10 mouse cellular contexts compared by ENCODE assay signal in genomic region chr15:86109650-86110211, GRCm38 (mm10). TPM values are rescaled to one million over a fixed set of nuclear protein-coding genes. Genes with fewer than 3 reads are reported as not detected.
DNase-seq lines count a peak whose midpoint lies in the region; ATAC-seq and TF ChIP-seq lines count a peak whose summit lies in the region.
"Had no signal": no experiment of that assay in that cellular context is flagged by ENCODE, and none has a peak within 500 bp of the region (broad histone marks: within the 10 kb centered on the region; RNA-seq: fewer than 3 reads in every experiment).

No protein-coding gene starts in this region.

- H3K36me3 ChIP-seq in hindbrain, postnatal 0 days (ENCODE audit: insufficient read depth, low read length): no peaks in the 10 kb centered on the region
- H3K36me3 ChIP-seq in hindbrain, embryonic 16.5 days (ENCODE audit: control insufficient read depth, insufficient read depth, low read length): peaks cover 3% of the 10 kb centered on the region; the same call in 1 of the 2 replicates
- no peaks in the 10 kb centered on the region for H3K36me3 ChIP-seq in intestine, embryonic 16.5 days (ENCODE audit: control insufficient read depth, insufficient read depth, low read length)
- peaks cover 2% of the 10 kb centered on the region; the same call in 1 of the 2 replicates for H3K36me3 ChIP-seq in hindbrain, embryonic 13.5 days

- no peak for DNase-seq in hindbrain, postnatal 0 days (ENCODE audit: low spot score)
- DNase-seq in cerebellum, adult 18-20 months: peak; percentile 67
- peak; percentile 50 to 76 for DNase-seq in frontal cortex, adult 2 months (ENCODE audit: extremely low spot score in 1 of 2, low spot score in 1 of 2)
- peak; percentile 71 to 84 for DNase-seq in left cerebral cortex, postnatal 25 days (ENCODE audit: low spot score in 2 of 2)
- no peak for DNase-seq in lung, postnatal 25 days (ENCODE audit: low spot score)
- DNase-seq: lung, postnatal 36 days had no signal

- H3K9me3 ChIP-seq in hindbrain, postnatal 0 days (ENCODE audit: low read length): no peaks in the 10 kb centered on the region
- no peaks in the 10 kb centered on the region for H3K9me3 ChIP-seq in hindbrain, embryonic 16.5 days (ENCODE audit: control insufficient read depth, low read length)
- H3K9me3 ChIP-seq in intestine, embryonic 16.5 days (ENCODE audit: control insufficient read depth, low read length): no peaks in the 10 kb centered on the region
- H3K9me3 ChIP-seq in hindbrain, embryonic 13.5 days: no peaks in the 10 kb centered on the region
- H3K9me3 ChIP-seq: G1E had no signal

- H3K27me3 ChIP-seq in hindbrain, postnatal 0 days (ENCODE audit: insufficient read depth, low read length): no peaks in the 10 kb centered on the region
- H3K27me3 ChIP-seq in hindbrain, embryonic 16.5 days (replicated peaks; ENCODE audit: control insufficient read depth, insufficient read depth, low read length): no peaks in the 10 kb centered on the region
- no peaks in the 10 kb centered on the region for H3K27me3 ChIP-seq in intestine, embryonic 16.5 days (replicated peaks; ENCODE audit: control insufficient read depth, insufficient read depth, low read length)
- no peaks in the 10 kb centered on the region for H3K27me3 ChIP-seq in hindbrain, embryonic 13.5 days

- no peak overlapping the region for H3K9ac ChIP-seq in hindbrain, postnatal 0 days (replicated peaks; ENCODE audit: low read length)
- no peak overlapping the region for H3K9ac ChIP-seq in hindbrain, embryonic 16.5 days (ENCODE audit: low read depth, low read length)
- H3K9ac ChIP-seq in intestine, embryonic 16.5 days (ENCODE audit: low read depth, low read length): no peak overlapping the region
- H3K9ac ChIP-seq in hindbrain, embryonic 13.5 days: no peak overlapping the region; the same call in 1 of the 2 replicates

- peak overlapping the region; percentile 52 for H3K27ac ChIP-seq in hindbrain, postnatal 0 days
- H3K27ac ChIP-seq in hindbrain, embryonic 16.5 days (ENCODE audit: low read depth, low read length): no peak overlapping the region
- H3K27ac ChIP-seq in intestine, embryonic 16.5 days (ENCODE audit: low read length): no peak overlapping the region
- no peak overlapping the region for H3K27ac ChIP-seq in hindbrain, embryonic 13.5 days

- peaks cover 36% of the 10 kb centered on the region for H3K4me1 ChIP-seq in hindbrain, postnatal 0 days (ENCODE audit: insufficient read depth, low read length)
- H3K4me1 ChIP-seq in hindbrain, embryonic 16.5 days (ENCODE audit: control insufficient read depth, insufficient read depth, low read depth, low read length): peaks cover 30% of the 10 kb centered on the region
- H3K4me1 ChIP-seq in intestine, embryonic 16.5 days (ENCODE audit: control insufficient read depth, insufficient read depth, low read length): peaks cover 16% of the 10 kb centered on the region
- peaks cover 73% of the 10 kb centered on the region for H3K4me1 ChIP-seq in hindbrain, embryonic 13.5 days (replicated peaks)

- no peak for TF ChIP-seq CTCF in hindbrain, postnatal 0 days (IDR thresholded peaks at IDR 0.05; ENCODE audit: low read depth)

- intact Hi-C loops in left cerebral cortex, postnatal 25 days (cut with DNase I): loop anchor here (2.0 kb wide), 1 partner anchor 43 kb away; no protein-coding TSS in a partner anchor

- ATAC-seq in hindbrain, postnatal 0 days: no peak
- ATAC-seq in hindbrain, embryonic 16.5 days: no peak
- no peak for ATAC-seq in intestine, embryonic 16.5 days
- no peak for ATAC-seq in hindbrain, embryonic 13.5 days (ENCODE audit: low FRiP score)

- no peak overlapping the region for H3K4me3 ChIP-seq in hindbrain, postnatal 0 days (ENCODE audit: low read length)
- H3K4me3 ChIP-seq in hindbrain, embryonic 16.5 days (ENCODE audit: low read length): no peak overlapping the region
- no peak overlapping the region for H3K4me3 ChIP-seq in intestine, embryonic 16.5 days (ENCODE audit: low read length)
- no peak overlapping the region for H3K4me3 ChIP-seq in hindbrain, embryonic 13.5 days

- WGBS in hindbrain, postnatal 0 days: 61% methylated on average over 8 of the region's 8 CpGs
- 72% methylated on average over 8 of the region's 8 CpGs for WGBS in hindbrain, embryonic 16.5 days
- 77% methylated on average over 8 of the region's 8 CpGs for WGBS in intestine, embryonic 16.5 days
- WGBS in hindbrain, embryonic 13.5 days: 78% methylated on average over 8 of the region's 8 CpGs

- H3K4me2 ChIP-seq in hindbrain, postnatal 0 days (ENCODE audit: low read depth, low read length): no peak overlapping the region
- H3K4me2 ChIP-seq in hindbrain, embryonic 16.5 days (ENCODE audit: low read length): no peak overlapping the region
- H3K4me2 ChIP-seq in intestine, embryonic 16.5 days (ENCODE audit: low read depth, low read length): no peak overlapping the region
- H3K4me2 ChIP-seq in hindbrain, embryonic 13.5 days: no peak overlapping the region

RNA-seq across cellular contexts. Expression of gene Gramd4, which starts 52.2 kb away (rescaled TPM):
- 36.2 and 40.9 TPM in 2 replicates for total RNA-seq in hindbrain, postnatal 0 days (2014; rRNA removed)
- polyA plus RNA-seq in hindbrain, postnatal 0 days (2015; fragmentation: Nextera tagmentation; extraction: Ambion mirVana): 18.6 and 19.0 TPM in 2 replicates
- polyA plus RNA-seq in hindbrain, embryonic 16.5 days (2015; fragmentation: Nextera tagmentation; extraction: Ambion mirVana): 18.4 and 30.4 TPM in 2 replicates
- 32.2 and 39.5 TPM in 2 replicates for polyA plus RNA-seq in frontal cortex, adult 2 months (2012; rRNA removed)
- 10 to 100 TPM; 42.0 to 47.6 TPM for total RNA-seq in left cerebral cortex, postnatal 25 days (2021)
- 9.1 and 9.5 TPM in 2 replicates for polyA plus RNA-seq in intestine, embryonic 16.5 days (2015; fragmentation: Nextera tagmentation; extraction: Ambion mirVana)
- 33.9 and 36.4 TPM in 2 replicates for polyA plus RNA-seq in hindbrain, embryonic 13.5 days (2015; fragmentation: Nextera tagmentation; extraction: Ambion mirVana)

Comparison
In these comparisons a context has a peak if more than half of its experiments do, and no peak if none do; other contexts are left out.
1. DNase-seq: peak in cerebellum, adult 18-20 months (2 of 2), frontal cortex, adult 2 months (2 of 2) and left cerebral cortex, postnatal 25 days (2 of 2); none in hindbrain, postnatal 0 days (single experiment) and lung, postnatal 25 days (single experiment).